ENCODE assay signal across 8 mouse cellular contexts in the genomic region with DNA sequence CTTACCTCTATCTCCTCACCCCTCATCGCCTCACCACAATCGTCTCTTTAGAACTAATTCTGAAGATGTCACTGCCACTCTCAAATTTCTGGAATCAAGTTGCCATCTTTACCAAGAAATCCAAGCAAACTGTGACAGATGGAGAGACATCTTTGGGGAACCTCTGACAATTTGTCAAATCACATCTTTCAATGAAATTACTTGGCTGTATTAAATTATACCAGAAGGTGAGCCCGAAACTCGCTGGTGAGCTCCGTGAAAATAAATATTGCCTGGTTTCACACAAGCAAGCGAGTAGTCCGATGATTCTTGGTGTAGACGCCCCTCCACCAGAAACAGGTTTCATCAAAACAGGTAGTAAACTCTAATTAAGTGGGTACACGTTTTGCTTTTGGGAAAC. TPM values are rescaled to one million over a fixed set of nuclear protein-coding genes. Genes with fewer than 3 reads are reported as not detected.
DNase-seq lines count a peak whose midpoint lies in the region; ATAC-seq and TF ChIP-seq lines count a peak whose summit lies in the region.

No protein-coding gene starts in this region.

- peak overlapping the region; percentile 76 for H3K4me2 ChIP-seq in lung, embryonic 15.5 days
- H3K4me2 ChIP-seq in limb, embryonic 15.5 days: peak overlapping the region; percentile 55
- peak overlapping the region; percentile 82 for H3K4me2 ChIP-seq in stomach, embryonic 15.5 days

- H3K27ac ChIP-seq in cerebellum, adult 2 months (ENCODE audit: insufficient read depth, low read length): no peak overlapping the region
- H3K27ac ChIP-seq in lung, embryonic 15.5 days: no peak overlapping the region
- peak overlapping the region; percentile 99; the same call in 1 of the 2 replicates for H3K27ac ChIP-seq in limb, embryonic 15.5 days
- no peak overlapping the region for H3K27ac ChIP-seq in stomach, embryonic 15.5 days

- ATAC-seq in lung, embryonic 15.5 days (ENCODE audit: borderline replicate concordance, extremely low read depth, low FRiP score, low TSS enrichment): no peak
- ATAC-seq in limb, embryonic 15.5 days (ENCODE audit: insufficient number of reproducible peaks, low FRiP score, low TSS enrichment, low read depth): no peak
- no peak for ATAC-seq in stomach, embryonic 15.5 days (ENCODE audit: insufficient read depth, low FRiP score, low read depth)

- no peaks in the 10 kb centered on the region for H3K36me3 ChIP-seq in lung, embryonic 15.5 days
- H3K36me3 ChIP-seq in limb, embryonic 15.5 days: no peaks in the 10 kb centered on the region
- no peaks in the 10 kb centered on the region for H3K36me3 ChIP-seq in stomach, embryonic 15.5 days

- H3K4me1 ChIP-seq in cerebellum, adult 2 months (ENCODE audit: control insufficient read depth, insufficient read depth, low read length): peaks cover 8% of the 10 kb centered on the region; the same call in 1 of the 2 replicates
- peaks cover 33% of the 10 kb centered on the region for H3K4me1 ChIP-seq in lung, embryonic 15.5 days
- peaks cover 25% of the 10 kb centered on the region; the same call in 1 of the 2 replicates for H3K4me1 ChIP-seq in limb, embryonic 15.5 days
- H3K4me1 ChIP-seq in stomach, embryonic 15.5 days: peaks cover 7% of the 10 kb centered on the region

- peak overlapping the region; percentile 77 for H3K4me3 ChIP-seq in cerebellum, adult 2 months (replicated peaks; ENCODE audit: insufficient read depth, low read depth, low read length)
- H3K4me3 ChIP-seq in lung, embryonic 15.5 days: peak overlapping the region; percentile 92
- peak overlapping the region; percentile 75 for H3K4me3 ChIP-seq in limb, embryonic 15.5 days
- peak overlapping the region; percentile 85 for H3K4me3 ChIP-seq in stomach, embryonic 15.5 days (replicated peaks)

- TF ChIP-seq POLR2A in cerebellum, adult 2 months (IDR thresholded peaks at IDR 0.05; ENCODE audit: borderline replicate concordance, insufficient read depth, low read length): no peak

- no peaks in the 10 kb centered on the region for H3K27me3 ChIP-seq in cerebellum, adult 2 months (ENCODE audit: control insufficient read depth, insufficient read depth, low read length)
- no peaks in the 10 kb centered on the region for H3K27me3 ChIP-seq in lung, embryonic 15.5 days
- H3K27me3 ChIP-seq in limb, embryonic 15.5 days: no peaks in the 10 kb centered on the region
- H3K27me3 ChIP-seq in stomach, embryonic 15.5 days (replicated peaks): no peaks in the 10 kb centered on the region

- TF ChIP-seq CTCF in cerebellum, adult 2 months (IDR thresholded peaks at IDR 0.05; ENCODE audit: borderline replicate concordance, insufficient read depth, low read depth, low read length): no peak

- WGBS in cerebellum, adult 2 months: 18% methylated on average over 9 of the region's 9 CpGs
- 30% methylated on average over 9 of the region's 9 CpGs for WGBS in lung, embryonic 15.5 days
- 24% methylated on average over 9 of the region's 9 CpGs for WGBS in limb, embryonic 15.5 days
- WGBS in stomach, embryonic 15.5 days: 39% methylated on average over 9 of the region's 9 CpGs

- H3K9me3 ChIP-seq in lung, embryonic 15.5 days: no peaks in the 10 kb centered on the region
- H3K9me3 ChIP-seq in limb, embryonic 15.5 days: no peaks in the 10 kb centered on the region
- H3K9me3 ChIP-seq in stomach, embryonic 15.5 days: no peaks in the 10 kb centered on the region

- peak overlapping the region; percentile 95 for H3K9ac ChIP-seq in lung, embryonic 15.5 days
- H3K9ac ChIP-seq in limb, embryonic 15.5 days: peak overlapping the region; percentile 82
- peak overlapping the region; percentile 90; the same call in 1 of the 2 replicates for H3K9ac ChIP-seq in stomach, embryonic 15.5 days

- DNase-seq in cerebellum, adult 2 months: peak in 1 of 2 experiments; percentile 42
- DNase-seq in cerebellum, adult 11 months: no peak
- DNase-seq in lung, postnatal 25 days (ENCODE audit: low spot score): no peak
- no peak for DNase-seq in ovary, postnatal 10 days (ENCODE audit: low spot score)
- no peak for DNase-seq in embryo, embryonic 11 days

RNA-seq across cellular contexts. Expression of a gene that starts 2.2 kb away (rescaled TPM):
- 29.9 and 34.0 TPM in 2 replicates for polyA plus RNA-seq in cerebellum, adult 2 months (2012; rRNA removed)
- 20.2 and 22.2 TPM in 2 replicates for polyA plus RNA-seq in lung, embryonic 15.5 days (2015; fragmentation: Nextera tagmentation; extraction: Ambion mirVana)
- polyA plus RNA-seq in limb, embryonic 15.5 days (2015; fragmentation: Nextera tagmentation; extraction: Ambion mirVana): 24.9 and 25.6 TPM in 2 replicates
- 15.5 and 16.8 TPM in 2 replicates for polyA plus RNA-seq in stomach, embryonic 15.5 days (2015; fragmentation: Nextera tagmentation; extraction: Ambion mirVana)
